Mouse (Mus musculus): Measurements from ENCODE around the gene Zkscan5.

DNA sequence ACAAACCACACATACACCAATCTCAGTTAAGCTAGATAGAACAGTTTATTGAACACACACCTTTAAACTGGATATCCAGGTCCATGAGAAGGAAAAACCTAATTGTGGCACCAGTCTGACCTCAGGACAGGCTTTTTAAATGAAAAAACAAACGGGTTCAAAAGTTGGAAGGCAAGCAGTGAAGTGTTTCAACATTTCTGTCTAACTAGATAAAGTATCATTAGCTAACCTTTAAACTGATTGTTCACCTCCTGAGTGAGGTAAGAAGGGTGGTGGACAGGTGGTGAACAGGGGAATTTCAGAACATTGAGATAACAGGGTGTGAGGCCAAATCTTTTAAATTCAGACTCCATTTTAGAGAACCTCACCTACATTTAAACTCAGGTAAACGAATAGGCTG, 22.1 kb downstream of the Zkscan5 start:
- no peak for TF ChIP-seq CTCF (IDR thresholded peaks at IDR 0.05; ENCODE audit: low read depth, low read length)
- TF ChIP-seq POLR2A (IDR thresholded peaks at IDR 0.05; ENCODE audit: extremely low read depth, insufficient read depth, low read length): no peak
